Mouse (Mus musculus): Measurements from ENCODE around the gene Traf7. TPM values are rescaled to one million over a fixed set of nuclear protein-coding genes. Genes with fewer than 3 reads are reported as not detected.

Traf7 gene
- total and polyA plus RNA-seq, 2 experiments from 2014 or later = 82.0 to 168 TPM

GRCm38 (mm10) chr17:24507806-24508460, 19.8 kb downstream of the Traf7 start:
- WGBS = 75% methylated on average over 12 of the region's 12 CpGs
- no peak overlapping the region for H3K4me2 ChIP-seq (ENCODE audit: low read depth)
- DNase-seq = no peak
- no peaks in the 10 kb centered on the region for H3K27me3 ChIP-seq (ENCODE audit: insufficient read depth, low read length)
- TF ChIP-seq CTCF (IDR thresholded peaks at IDR 0.05; ENCODE audit: low read depth) = no peak
- no peak overlapping the region for H3K4me3 ChIP-seq (ENCODE audit: low read depth, low read length)
- no peaks in the 10 kb centered on the region for H3K4me1 ChIP-seq (ENCODE audit: insufficient read depth)
- ATAC-seq = no peak
- no peak overlapping the region for H3K9ac ChIP-seq
- H3K36me3 ChIP-seq (ENCODE audit: insufficient read depth) = peaks cover 80% of the 10 kb centered on the region
- no peaks in the 10 kb centered on the region for H3K9me3 ChIP-seq (ENCODE audit: low read length)
- H3K27ac ChIP-seq (ENCODE audit: low read depth, low read length) = no peak overlapping the region

- no peak for ATAC-seq
- 0 out of 2 replicates have a peak, but pooled peaks have one; percentile 7 for TF ChIP-seq CTCF (IDR thresholded peaks at IDR 0.05; ENCODE audit: low read depth)
- Histone ChIP-seq H3K4me2 (ENCODE audit: low read depth) (no peak overlapping the region), H3K9ac (no peak overlapping the region), H3K27ac (ENCODE audit: low read depth, low read length) (no peak overlapping the region), H3K36me3 (ENCODE audit: insufficient read depth) (peaks cover 83% of the 10 kb centered on the region), H3K4me3 (ENCODE audit: low read depth, low read length) (no peak overlapping the region), H3K9me3 (ENCODE audit: low read length) (no peaks in the 10 kb centered on the region), H3K27me3 (ENCODE audit: insufficient read depth, low read length) (no peaks in the 10 kb centered on the region), H3K4me1 (ENCODE audit: insufficient read depth) (no peaks in the 10 kb centered on the region)
- WGBS = 61% methylated on average over 19 of the region's 19 CpGs
- no peak for DNase-seq
Measured at GRCm38 (mm10) chr17:24507129-24507664, 20.5 kb downstream of the Traf7 start.

- H3K36me3 ChIP-seq (ENCODE audit: insufficient read depth) = peaks cover 81% of the 10 kb centered on the region
- TF ChIP-seq CTCF (IDR thresholded peaks at IDR 0.05; ENCODE audit: low read depth) = 0 out of 2 replicates have a peak, but pooled peaks have one; percentile 13
- 30% methylated on average over 36 of the region's 36 CpGs for WGBS
- no peaks in the 10 kb centered on the region for H3K27me3 ChIP-seq (ENCODE audit: insufficient read depth, low read length)
- no peaks in the 10 kb centered on the region for H3K4me1 ChIP-seq (ENCODE audit: insufficient read depth)
- no peak overlapping the region for H3K4me2 ChIP-seq (ENCODE audit: low read depth)
- H3K4me3 ChIP-seq (ENCODE audit: low read depth, low read length) = no peak overlapping the region
- H3K9ac ChIP-seq = no peak overlapping the region
- DNase-seq = peak; percentile 44
- peak overlapping the region; percentile 35; the same call in 1 of the 2 replicates for H3K27ac ChIP-seq (ENCODE audit: low read depth, low read length)
- H3K9me3 ChIP-seq (ENCODE audit: low read length) = no peaks in the 10 kb centered on the region
- peak; percentile 55 for ATAC-seq
Measured at GRCm38 (mm10) chr17:24506332-24507070, 21.2 kb downstream of the Traf7 start.

- ATAC-seq = no peak
- no peak for DNase-seq
- no peak overlapping the region for H3K4me2 ChIP-seq (ENCODE audit: low read depth)
- H3K4me1 ChIP-seq (ENCODE audit: insufficient read depth) = no peaks in the 10 kb centered on the region
- H3K9me3 ChIP-seq (ENCODE audit: low read length) = no peaks in the 10 kb centered on the region
- no peak overlapping the region for H3K4me3 ChIP-seq (ENCODE audit: low read depth, low read length)
- no peaks in the 10 kb centered on the region for H3K27me3 ChIP-seq (ENCODE audit: insufficient read depth, low read length)
- TF ChIP-seq CTCF (IDR thresholded peaks at IDR 0.05; ENCODE audit: low read depth) = no peak
- H3K27ac ChIP-seq (ENCODE audit: low read depth, low read length) = no peak overlapping the region; the same call in 1 of the 2 replicates
- WGBS = 90% methylated on average over 30 of the region's 30 CpGs
- peaks cover 81% of the 10 kb centered on the region for H3K36me3 ChIP-seq (ENCODE audit: insufficient read depth)
- no peak overlapping the region for H3K9ac ChIP-seq
Measured at GRCm38 (mm10) chr17:24505286-24505955, 22.3 kb downstream of the Traf7 start.

- Histone ChIP-seq H3K4me2 (ENCODE audit: low read depth) (no peak overlapping the region), H3K27me3 (ENCODE audit: insufficient read depth, low read length) (no peaks in the 10 kb centered on the region), H3K4me3 (ENCODE audit: low read depth, low read length) (no peak overlapping the region), H3K36me3 (ENCODE audit: insufficient read depth) (peaks cover 81% of the 10 kb centered on the region), H3K4me1 (ENCODE audit: insufficient read depth) (no peaks in the 10 kb centered on the region), H3K27ac (ENCODE audit: low read depth, low read length) (no peak overlapping the region), H3K9ac (no peak overlapping the region), H3K9me3 (ENCODE audit: low read length) (no peaks in the 10 kb centered on the region)
- ATAC-seq (no peak), DNase-seq (no peak)
- WGBS = 96% methylated on average over 10 of the region's 10 CpGs
- TF ChIP-seq CTCF (IDR thresholded peaks at IDR 0.05; ENCODE audit: low read depth) = no peak
Measured at GRCm38 (mm10) chr17:24504085-24504484, 23.7 kb downstream of the Traf7 start.

- Histone ChIP-seq H3K4me1 (ENCODE audit: insufficient read depth) (no peaks in the 10 kb centered on the region), H3K27ac (ENCODE audit: low read depth, low read length) (no peak overlapping the region), H3K4me2 (ENCODE audit: low read depth) (no peak overlapping the region), H3K27me3 (ENCODE audit: insufficient read depth, low read length) (no peaks in the 10 kb centered on the region), H3K9me3 (ENCODE audit: low read length) (no peaks in the 10 kb centered on the region), H3K36me3 (ENCODE audit: insufficient read depth) (peaks cover 86% of the 10 kb centered on the region), H3K9ac (no peak overlapping the region), H3K4me3 (ENCODE audit: low read depth, low read length) (no peak overlapping the region)
- no peak for ATAC-seq
- WGBS = 34% methylated on average over 11 of the region's 11 CpGs
- no peak for DNase-seq
- TF ChIP-seq CTCF (IDR thresholded peaks at IDR 0.05; ENCODE audit: low read depth) = peak; percentile 24; the same call in 1 of the 2 replicates
Measured at GRCm38 (mm10) chr17:24502208-24502607, 25.5 kb downstream of the Traf7 start.

Measured in forebrain, postnatal 0 days (tissue).